Mouse (Mus musculus) kidney, adult 2 months (tissue): Measurements from ENCODE around the gene Napepld. TPM values are rescaled to one million over a fixed set of nuclear protein-coding genes. Genes with fewer than 3 reads are reported as not detected.

Experiments
- DNase-seq: peaks from one replicate; pipeline ENCODE4 v3.0.0; 2021
- H3K27ac ChIP-seq: fragments of 200-500 bp; 2 replicates; pipeline ENCODE4 v1.5.1; 2012; ENCODE audit warnings: low read depth, low read length, control low read depth, inconsistent platforms; ENCODE audit not compliant: insufficient read depth
- H3K27me3 ChIP-seq: fragments of 200-500 bp; replicated peaks from 2 replicates; pipeline ENCODE4 v1.6.1; 2012; ENCODE audit warnings: mild to moderate bottlenecking, moderate library complexity, low read length, inconsistent platforms; ENCODE audit not compliant: control insufficient read depth, insufficient read depth
- H3K36me3 ChIP-seq: fragments of 200-500 bp; 2 replicates; pipeline ENCODE4 v1.6.1; 2012; ENCODE audit warnings: mild to moderate bottlenecking, moderate library complexity, low read length, inconsistent platforms; ENCODE audit not compliant: control insufficient read depth, insufficient read depth
- H3K4me1 ChIP-seq: fragments of 200-500 bp; 2 replicates; pipeline ENCODE4 v1.6.1; 2011; ENCODE audit warnings: low read length; ENCODE audit not compliant: control insufficient read depth, insufficient read depth
- H3K4me3 ChIP-seq: fragments of 200-500 bp; 2 replicates; pipeline ENCODE4 v1.5.1; 2011; ENCODE audit warnings: mild to moderate bottlenecking, low read depth, low read length, control low read depth; ENCODE audit not compliant: insufficient read depth
- CTCF ChIP-seq: fragments of 200-500 bp; conservative IDR thresholded peaks from 2 replicates; pipeline ENCODE4 v1.5.1; 2011; ENCODE audit warnings: low read depth, mild to moderate bottlenecking, control low read depth, low read length, moderate library complexity, mixed read lengths; ENCODE audit not compliant: insufficient read depth, insufficient read length
- POLR2A ChIP-seq: fragments of 200-500 bp; IDR thresholded peaks from one replicate; pipeline ENCODE4 v1.6.1; 2011; ENCODE audit warnings: low read depth, low read length, control low read depth
- WGBS: fragments of 180-500 bp; shearing (Covaris S2); methylation state at CpG from one replicate; pipeline ENCODE4 v1.1.7; 2018; 5-methylcytosine and 5-hydroxymethylcytosine counted together
- polyA plus RNA-seq: library from polyadenylated mRNA; depleted of rRNA; stranded (reverse); fragments of >200 nt; gene quantifications from 2 replicates; pipeline ENCODE4 v1.2.3, GENCODE M21; 2012

Gene Napepld
- polyA plus RNA-seq, 1 experiment, result 5.1 TPM

DNA sequence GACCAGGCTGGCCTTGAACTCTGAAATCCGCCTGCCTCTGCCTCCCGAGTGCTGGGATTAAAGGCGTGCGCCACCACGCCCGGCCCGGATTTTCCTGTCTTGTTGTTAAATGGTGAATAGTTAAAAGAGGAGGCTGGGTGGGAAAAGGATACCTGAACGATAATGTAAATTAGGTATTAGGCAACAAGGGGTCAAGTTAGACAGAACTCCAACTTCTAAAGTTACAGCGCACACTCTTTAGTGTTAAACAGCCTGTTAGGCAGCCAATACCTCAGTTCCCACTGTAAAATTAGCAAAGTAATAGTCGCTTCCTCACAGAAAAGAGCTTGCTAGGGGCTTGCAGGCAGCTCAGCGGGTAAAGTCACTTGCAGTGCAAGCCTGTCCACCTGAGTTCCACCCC, 34.9 kb upstream of the Napepld start:
- H3K36me3 ChIP-seq, result peaks cover 3% of the 10 kb centered on the region; the same call in 1 of the 2 replicates
- 81% methylated on average over 11 of the region's 11 CpGs for WGBS
- TF ChIP-seq POLR2A (no peak), CTCF (no peak)
- no peak overlapping the region for H3K4me3 ChIP-seq
- peaks cover 12% of the 10 kb centered on the region; the same call in 1 of the 2 replicates for H3K4me1 ChIP-seq
- H3K27me3 ChIP-seq, result no peaks in the 10 kb centered on the region
- no peak overlapping the region for H3K27ac ChIP-seq
- no peak for DNase-seq

DNA sequence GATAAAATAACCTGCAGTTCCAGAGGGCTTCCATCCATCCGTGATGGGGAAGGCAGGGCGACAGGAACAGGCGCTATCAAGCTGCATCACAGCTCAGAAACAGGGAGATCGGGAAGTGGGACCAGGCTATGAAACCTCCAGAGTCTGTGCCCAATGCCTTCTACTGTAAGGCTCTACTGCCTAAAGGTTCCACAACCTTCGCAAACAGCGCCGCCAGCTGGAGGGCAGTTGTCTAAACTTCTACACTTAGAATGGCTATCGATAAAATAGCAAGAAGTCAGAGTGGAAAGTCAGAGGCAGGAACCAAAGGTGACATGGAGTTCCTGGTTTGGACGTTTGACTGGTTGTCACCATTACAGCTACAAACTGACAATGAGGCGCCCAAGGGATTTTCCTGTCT, 34.4 kb upstream of the Napepld start:
- DNase-seq, result peak; percentile 84
- peak overlapping the region; percentile 52 for H3K4me3 ChIP-seq
- no peak overlapping the region for H3K27ac ChIP-seq
- 32% methylated on average over 10 of the region's 10 CpGs for WGBS
- TF ChIP-seq CTCF (peak; percentile 90), POLR2A (no peak)
- H3K4me1 ChIP-seq, result peaks cover 12% of the 10 kb centered on the region; the same call in 1 of the 2 replicates
- peaks cover 3% of the 10 kb centered on the region; the same call in 1 of the 2 replicates for H3K36me3 ChIP-seq
- H3K27me3 ChIP-seq, result no peaks in the 10 kb centered on the region

GRCm38 (mm10) chr5:21735100-21735499, 33.9 kb upstream of the Napepld start:
- Histone ChIP-seq H3K27ac (no peak overlapping the region), H3K27me3 (no peaks in the 10 kb centered on the region), H3K4me1 (peaks cover 12% of the 10 kb centered on the region; the same call in 1 of the 2 replicates), H3K36me3 (no peaks in the 10 kb centered on the region), H3K4me3 (peak overlapping the region; percentile 19; the same call in 1 of the 2 replicates)
- DNase-seq, result no peak
- TF ChIP-seq POLR2A (no peak), CTCF (no peak)
- WGBS, result 75% methylated on average over 20 of the region's 20 CpGs

GRCm38 (mm10) chr5:21732930-21733329, 31.7 kb upstream of the Napepld start:
- WGBS, result 15% methylated on average over 8 of the region's 8 CpGs
- no peak overlapping the region for H3K27ac ChIP-seq
- no peak for TF ChIP-seq POLR2A
- TF ChIP-seq CTCF, result peak; percentile 51; the same call in 1 of the 2 replicates
- H3K4me1 ChIP-seq, result peaks cover 5% of the 10 kb centered on the region; the same call in 1 of the 2 replicates
- H3K4me3 ChIP-seq, result no peak overlapping the region
- H3K36me3 ChIP-seq, result no peaks in the 10 kb centered on the region
- H3K27me3 ChIP-seq, result no peaks in the 10 kb centered on the region
- DNase-seq, result peak; percentile 56

DNA sequence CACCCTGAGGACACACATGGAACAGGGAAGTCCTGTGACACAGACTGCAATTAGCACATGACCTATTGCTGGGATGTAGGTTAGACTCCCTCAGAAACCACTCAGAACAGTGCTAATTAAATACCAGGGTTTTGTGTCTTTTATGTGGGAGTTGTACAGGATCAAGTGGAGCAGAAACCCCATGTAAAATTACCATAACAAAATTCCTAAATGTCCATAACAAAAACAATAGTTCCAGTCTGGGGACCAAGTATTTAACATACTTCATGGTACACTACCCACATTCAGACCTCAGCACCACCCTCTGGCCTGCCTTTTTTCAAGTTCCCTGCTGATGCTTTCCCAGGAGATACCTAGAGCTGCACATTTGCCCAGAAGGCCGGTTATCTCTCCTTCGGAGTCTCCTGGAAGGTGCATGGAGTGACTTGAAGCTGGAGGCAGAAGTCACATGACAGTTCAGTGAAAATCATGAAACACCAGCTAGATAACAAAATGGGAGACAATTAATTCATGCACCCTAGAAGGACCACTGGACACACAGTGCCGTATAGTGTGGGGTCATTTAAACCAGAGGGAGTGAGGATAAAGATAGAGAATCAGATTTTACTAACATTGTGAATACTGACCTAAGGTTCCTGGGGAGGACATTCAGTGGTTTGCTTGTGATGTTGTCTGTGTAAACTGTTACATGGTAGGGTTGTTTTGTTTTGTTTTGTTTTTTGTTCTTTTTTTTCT, 31.1 kb upstream of the Napepld start:
- TF ChIP-seq POLR2A (no peak), CTCF (no peak)
- Histone ChIP-seq H3K27me3 (no peaks in the 10 kb centered on the region), H3K4me1 (no peaks in the 10 kb centered on the region), H3K36me3 (no peaks in the 10 kb centered on the region), H3K4me3 (no peak overlapping the region), H3K27ac (no peak overlapping the region)
- no peak for DNase-seq
- WGBS, result 77% methylated on average over 3 of the region's 3 CpGs

DNA sequence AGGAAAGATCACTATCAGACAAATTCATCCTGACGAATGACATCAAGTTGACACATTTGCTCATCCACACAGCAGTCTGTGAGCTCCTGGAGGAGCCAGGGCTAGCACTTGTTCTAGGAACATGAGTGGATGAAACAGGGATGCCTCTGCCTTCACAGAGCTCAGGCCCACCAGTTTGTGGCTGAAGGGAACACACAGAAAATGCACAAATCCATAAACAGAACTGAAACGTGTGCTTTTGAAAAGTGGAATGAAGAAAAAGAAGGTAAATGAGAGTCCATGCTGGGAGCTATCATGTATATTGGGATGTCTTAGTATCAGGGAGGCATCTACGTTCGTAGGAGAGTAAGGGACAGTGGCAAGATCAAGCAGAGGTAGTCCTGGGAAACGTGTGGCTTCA, 27.9 kb upstream of the Napepld start:
- TF ChIP-seq CTCF (no peak), POLR2A (no peak)
- 83% methylated on average over 5 of the region's 5 CpGs for WGBS
- H3K36me3 ChIP-seq, result no peaks in the 10 kb centered on the region
- no peaks in the 10 kb centered on the region for H3K4me1 ChIP-seq
- no peak overlapping the region for H3K4me3 ChIP-seq
- DNase-seq, result no peak
- no peak overlapping the region for H3K27ac ChIP-seq
- H3K27me3 ChIP-seq, result no peaks in the 10 kb centered on the region

- TF ChIP-seq POLR2A (no peak), CTCF (no peak)
- 77% methylated on average over 7 of the region's 7 CpGs for WGBS
- no peaks in the 10 kb centered on the region for H3K36me3 ChIP-seq
- H3K4me3 ChIP-seq, result no peak overlapping the region
- H3K27me3 ChIP-seq, result no peaks in the 10 kb centered on the region
- no peaks in the 10 kb centered on the region for H3K4me1 ChIP-seq
- H3K27ac ChIP-seq, result no peak overlapping the region
- DNase-seq, result no peak
These were observed 23.7 kb upstream of the Napepld start for GRCm38 (mm10) chr5:21724872-21725271.
